Mouse (Mus musculus) kidney, adult 2 months (tissue): ENCODE data around the gene Spsb1.

Experiments
- CTCF ChIP-seq: fragments of 200-500 bp; conservative IDR thresholded peaks from 2 replicates; pipeline ENCODE4 v1.5.1; 2011; ENCODE audit warnings: low read depth, mild to moderate bottlenecking, control low read depth, low read length, moderate library complexity, mixed read lengths; ENCODE audit not compliant: insufficient read depth, insufficient read length
- POLR2A ChIP-seq: fragments of 200-500 bp; IDR thresholded peaks from one replicate; pipeline ENCODE4 v1.6.1; 2011; ENCODE audit warnings: low read depth, low read length, control low read depth

DNA sequence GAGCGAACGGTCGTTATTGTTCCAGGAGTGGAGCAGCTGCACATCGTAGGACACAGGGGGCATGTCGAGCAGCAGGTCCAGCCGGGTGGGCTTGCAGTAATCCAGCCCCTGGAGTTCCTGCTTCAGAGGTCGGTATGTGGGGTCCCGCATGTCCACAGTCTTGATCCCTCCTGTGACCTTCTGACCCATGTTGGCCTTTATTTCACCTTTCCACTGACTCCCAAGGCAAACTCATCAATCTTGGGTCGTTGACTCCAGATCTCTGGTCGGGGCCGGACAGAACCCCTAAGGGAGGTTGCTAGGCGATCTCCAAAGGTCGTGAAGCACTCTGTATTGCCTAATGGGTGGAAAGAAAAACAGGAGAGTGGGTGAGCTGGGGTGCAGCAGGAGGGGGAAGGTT is 47.9 kb downstream of the Spsb1 start:
- TF ChIP-seq CTCF (no peak), POLR2A (no peak)
